Mouse (Mus musculus) megakaryocyte-erythroid progenitor cell, adult 5-6 weeks (primary cell): ENCODE data around the gene Wwox. TPM values are rescaled to one million over a fixed set of nuclear protein-coding genes. Genes with fewer than 3 reads are reported as not detected.

Experiments used
- ATAC-seq: replicated peaks from 2 replicates; pipeline ENCODE4 v1.8.0; 2016; ENCODE audit warnings: mild to moderate bottlenecking, inconsistent platforms; ENCODE audit not compliant: severe bottlenecking, poor library complexity, low FRiP score, low TSS enrichment
- total RNA-seq, 2 experiments: library from RNA; stranded (forward) in 1 of 2; stranded (reverse) in 1 of 2; fragments of 200-1000, 215-1000 nt in 1 of 2; fragments of >200 nt in 1 of 2; fragmentation: Nextera tagmentation in 1 of 2; gene quantifications; 2 replicates each; pipeline ENCODE4 v1.2.3; 2014 to 2017

The Wwox gene
- total RNA-seq, 2 experiments from 2014 or later = 8.5 to 28.7 TPM

DNA sequence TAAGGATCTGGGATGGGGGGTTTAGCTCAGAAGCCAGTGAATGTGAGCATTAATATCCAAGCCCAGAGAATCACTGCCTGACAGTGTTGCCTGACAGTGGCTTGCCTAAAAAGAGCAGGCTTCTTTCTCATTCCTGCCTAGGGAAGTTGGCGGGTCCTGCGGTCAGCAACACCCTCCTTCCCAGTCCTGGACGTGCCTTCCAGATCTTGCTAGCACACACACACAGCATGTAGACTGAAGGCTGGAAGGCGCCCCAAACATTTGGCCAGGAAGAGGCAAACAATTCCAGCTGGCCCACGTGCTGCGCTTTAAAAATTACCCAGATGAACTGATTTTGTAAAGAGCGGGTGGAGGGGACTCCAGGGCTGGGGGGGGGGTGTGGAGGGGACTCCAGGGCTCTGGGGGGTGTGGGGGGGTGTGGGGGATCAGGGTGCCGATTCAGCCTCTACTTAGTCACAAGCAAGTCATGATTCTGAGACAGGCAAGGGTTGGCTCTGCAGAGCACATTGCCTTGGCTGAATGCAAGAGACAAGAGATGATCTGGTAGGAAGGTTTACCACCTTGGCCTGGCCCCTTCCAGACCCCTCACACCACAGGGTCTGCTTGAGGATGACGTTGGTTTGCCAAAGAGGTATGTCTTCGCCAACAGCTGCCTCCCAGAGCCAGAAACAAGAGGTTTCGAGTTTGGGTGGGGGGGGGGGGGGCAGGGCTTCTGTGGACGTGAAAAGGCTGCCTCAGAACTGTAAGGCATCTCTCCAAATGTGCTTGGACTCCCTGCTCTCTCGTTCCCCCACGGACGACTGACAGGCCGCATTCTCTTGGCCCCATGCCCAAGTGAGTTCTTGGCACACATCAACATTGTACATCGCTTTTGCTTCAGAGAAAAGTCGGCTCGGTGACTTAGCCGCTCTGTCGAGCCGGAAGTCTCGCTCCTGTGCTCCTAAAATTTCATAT lies 334.3 kb downstream of the Wwox start:
- no peak for ATAC-seq

DNA sequence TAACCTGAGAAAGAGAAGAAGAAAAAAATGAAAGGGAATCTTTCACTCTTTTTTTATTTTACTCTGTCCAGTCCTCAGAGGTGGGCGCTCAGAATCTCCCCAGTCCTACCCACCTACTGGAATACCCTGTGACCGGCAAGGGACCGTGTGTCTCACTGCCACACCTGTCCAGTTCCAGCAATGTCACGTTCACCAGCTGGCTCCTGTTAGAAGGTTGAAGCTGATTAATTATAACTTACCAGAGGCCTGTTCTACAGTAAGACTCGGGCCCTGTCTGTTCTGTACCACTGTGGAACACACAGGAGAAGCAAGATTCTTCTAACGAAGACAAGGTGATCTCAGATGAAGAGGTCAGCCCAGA lies 334.9 kb downstream of the Wwox start:
- ATAC-seq = no peak

DNA sequence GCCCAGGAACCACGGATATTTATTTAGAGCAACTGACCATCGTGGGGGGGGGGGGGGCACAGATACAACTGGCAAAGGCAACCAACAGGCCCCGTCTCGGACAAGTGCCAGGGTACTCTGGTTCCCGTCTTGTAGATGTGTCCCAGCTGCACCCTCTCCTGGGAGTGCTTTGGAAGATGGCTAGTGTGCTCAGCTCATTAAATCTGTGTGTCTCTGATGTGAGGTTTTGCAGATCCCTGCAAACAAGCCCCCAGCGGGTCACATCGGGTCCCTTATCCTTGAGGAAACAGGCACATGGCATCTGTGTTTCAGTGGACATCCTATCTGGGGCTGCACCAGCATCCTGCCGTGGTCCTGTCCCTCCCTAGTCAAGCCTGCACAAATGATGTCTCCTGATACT lies 336.1 kb downstream of the Wwox start:
- no peak for ATAC-seq

DNA sequence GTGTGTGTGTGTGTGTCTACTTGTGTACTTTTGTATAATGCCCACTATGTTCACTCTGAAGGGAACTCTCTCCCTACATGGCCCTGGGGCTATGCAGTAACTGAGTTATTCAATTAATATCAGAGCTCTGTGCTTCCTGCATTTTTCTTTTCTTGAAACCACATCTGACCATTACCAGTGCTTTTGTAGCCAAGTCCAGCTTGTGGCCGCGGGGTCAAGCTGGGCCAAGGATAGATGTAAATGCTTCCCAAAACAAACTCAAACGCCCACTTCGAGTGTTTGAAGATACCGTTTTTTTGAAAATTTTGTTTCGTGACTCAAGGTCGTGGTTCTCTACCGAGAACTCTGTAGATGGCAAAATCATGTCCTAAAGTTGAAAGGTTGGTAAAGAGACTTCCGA lies 337.2 kb downstream of the Wwox start:
- no peak for ATAC-seq

DNA sequence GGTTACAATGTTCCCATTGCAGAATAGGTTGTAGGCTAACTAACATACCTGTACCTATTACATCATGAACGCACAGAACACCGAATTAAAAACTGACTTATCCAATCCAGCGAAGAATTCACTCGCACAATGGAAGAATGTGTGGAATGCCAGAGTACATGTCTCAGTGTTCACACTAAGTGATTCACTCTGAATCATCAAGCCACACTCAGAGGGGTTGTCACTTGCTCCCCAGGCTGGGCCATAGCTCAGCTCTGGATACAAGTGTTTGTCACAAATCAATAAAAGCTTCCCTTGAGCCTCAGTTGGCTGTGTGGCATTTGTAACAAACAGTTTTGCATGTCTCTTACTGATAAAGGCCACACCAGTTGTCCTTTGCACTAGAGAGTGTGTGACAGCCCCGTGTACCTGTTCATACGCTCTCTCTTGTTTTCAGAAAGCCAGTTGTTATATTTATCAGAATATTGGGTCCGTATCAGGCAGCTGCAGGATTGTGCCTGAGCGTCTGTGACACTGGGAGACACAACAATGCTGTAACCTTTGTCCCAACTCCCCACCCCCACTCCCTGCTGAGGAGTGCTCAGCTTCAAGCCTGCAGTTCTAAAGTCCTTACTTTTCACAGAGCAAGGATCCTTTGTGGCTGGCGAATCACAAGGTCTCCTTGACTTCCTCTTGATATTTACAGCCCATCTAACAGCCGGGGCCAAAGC lies 338.0 kb downstream of the Wwox start:
- no peak for ATAC-seq

DNA sequence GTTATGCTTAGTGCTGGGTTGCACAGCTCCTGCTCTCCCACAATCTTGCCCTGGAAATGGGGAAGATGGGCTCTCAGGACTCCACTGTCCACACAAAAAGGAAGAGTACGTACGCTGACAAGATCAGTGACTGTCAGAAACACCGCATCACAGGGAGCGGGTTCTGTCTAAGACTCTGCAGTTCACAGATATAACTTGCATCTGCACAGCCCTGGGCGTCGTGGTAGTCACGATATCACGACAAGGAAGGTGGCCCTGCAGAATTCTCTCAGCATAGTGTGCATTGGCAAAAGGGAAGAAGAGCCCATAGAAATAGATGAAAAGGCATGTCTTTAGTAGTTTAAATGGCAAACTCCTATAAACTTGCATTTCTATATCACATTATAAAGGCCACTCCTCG lies 339.5 kb downstream of the Wwox start:
- ATAC-seq = no peak

DNA sequence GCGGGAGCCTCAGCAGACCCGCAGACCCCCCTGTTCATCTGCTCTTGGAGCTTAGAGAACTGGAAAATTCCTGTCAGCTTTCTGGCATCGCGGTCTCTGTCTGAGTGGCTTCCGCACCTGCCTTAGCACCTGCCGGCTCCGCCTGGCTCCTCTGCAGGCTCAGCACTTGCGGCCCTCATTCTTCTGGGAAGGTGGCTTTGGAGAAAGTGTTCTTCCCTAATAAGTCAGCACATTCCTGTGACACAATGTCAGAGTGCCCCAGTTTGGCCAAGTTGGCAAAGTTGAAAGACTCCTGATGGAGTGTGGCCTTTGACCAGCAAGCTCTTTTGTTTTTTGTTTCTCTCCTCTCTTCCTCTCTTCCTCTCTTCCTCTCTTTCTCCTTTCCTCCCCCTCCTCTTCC lies 343.9 kb downstream of the Wwox start:
- no peak for ATAC-seq

DNA sequence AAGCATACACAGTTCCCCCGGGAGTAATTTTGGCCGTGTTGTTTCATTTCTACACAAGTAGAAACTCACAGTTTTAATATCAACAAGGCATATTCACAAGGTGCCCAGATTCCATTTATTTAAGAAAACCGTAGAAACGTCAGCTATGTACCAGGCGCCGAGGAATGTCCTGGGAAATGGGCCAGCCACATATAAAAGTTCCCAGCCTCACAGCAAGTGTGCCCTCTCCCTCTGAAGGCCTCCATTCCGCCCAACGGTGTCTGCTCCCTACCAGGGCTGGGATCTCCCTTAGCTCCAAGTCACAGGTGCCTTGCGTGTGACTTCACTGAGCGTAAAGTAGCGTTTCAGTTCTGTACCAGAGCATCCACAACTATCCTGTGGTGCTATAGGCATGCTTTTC lies 346.4 kb downstream of the Wwox start:
- ATAC-seq = no peak

DNA sequence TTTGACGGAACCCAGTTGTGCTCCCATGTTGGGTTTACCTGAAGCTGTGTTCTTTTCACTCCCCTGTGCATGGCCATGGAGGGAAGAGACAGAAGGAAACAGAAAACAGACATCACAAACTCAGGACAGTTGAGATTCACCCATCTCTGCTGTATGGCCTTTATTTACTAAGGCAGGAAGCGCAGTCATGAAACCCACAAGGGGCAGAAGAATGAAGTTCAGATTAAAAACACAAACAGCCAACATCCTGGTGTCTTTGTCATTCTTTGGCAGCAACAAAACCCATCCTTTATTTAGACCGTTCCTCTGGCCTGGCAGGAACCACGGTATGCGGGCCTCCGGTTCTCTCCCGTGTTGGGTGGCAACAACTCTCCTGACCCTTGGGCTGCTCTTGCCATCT lies 350.2 kb downstream of the Wwox start:
- ATAC-seq = no peak

DNA sequence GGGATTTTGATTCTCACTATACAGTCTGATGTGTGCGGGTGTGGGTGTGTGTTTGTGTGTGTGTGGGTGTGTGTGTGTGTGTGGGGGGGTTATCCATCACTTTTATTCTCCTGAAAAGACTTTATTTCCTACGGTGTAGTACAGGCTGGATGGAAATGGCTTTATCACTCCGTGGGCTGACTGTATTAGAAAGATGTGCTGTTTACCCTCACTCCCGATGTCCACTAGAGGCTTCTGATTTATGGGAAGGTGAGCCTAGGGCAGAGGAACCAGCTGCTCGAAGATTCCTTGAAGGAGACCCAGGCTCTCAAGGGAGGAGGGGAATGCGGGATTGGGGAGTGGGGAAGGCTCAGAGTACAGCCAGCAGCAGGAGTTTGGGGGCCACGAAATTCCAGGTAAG lies 351.3 kb downstream of the Wwox start:
- ATAC-seq = no peak

DNA sequence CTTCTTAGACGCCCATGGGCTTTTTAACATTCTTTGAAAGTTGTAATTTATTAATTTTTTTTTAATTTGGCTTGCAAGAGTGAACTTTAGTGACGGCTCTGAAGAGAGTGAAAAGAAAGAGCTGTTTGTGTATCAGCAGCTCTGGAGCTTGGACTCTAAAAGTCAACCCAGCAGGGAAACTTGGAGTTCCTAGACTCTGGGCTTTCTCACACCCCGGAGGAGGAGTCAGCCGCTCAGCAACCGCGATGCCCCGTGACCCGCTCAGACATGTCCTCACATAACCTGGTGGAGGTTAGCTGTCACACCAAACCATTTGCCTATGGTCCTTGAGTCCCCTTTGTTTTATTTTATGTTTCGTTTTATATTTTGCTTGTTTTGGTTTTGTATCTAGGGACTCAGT lies 354.2 kb downstream of the Wwox start:
- no peak for ATAC-seq

DNA sequence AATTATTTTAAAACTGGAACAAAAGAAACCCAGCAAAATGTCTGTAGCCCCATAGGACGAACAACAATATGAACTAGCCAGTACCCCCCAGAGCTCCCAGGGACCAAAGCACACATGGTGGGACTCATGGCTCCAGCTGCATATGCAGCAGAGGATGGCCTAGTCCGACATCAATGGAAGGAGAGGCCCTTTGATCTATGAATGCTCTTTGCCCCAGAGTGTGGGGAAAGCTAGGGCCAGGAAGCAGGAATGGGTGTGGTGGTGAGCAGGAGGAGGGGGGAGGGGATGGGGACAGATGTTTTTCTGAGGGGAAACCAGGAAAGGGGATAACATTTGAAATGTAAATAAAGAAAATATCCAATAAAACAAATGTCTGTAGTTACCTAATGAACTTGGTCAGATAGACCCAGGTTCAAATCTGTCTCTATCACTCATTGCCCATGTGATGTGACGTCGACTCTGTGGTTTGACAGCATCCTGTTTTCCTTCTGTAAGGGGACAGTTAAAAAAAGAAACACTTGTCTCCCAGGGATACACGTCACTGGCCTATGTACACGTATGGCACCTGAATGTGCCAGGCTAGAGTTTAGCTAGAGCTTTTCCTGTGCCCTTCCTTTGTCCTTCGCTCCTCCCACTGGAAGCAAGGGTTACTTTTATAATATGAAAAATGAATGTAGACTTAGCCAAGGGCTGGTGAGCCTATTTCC lies 362.1 kb downstream of the Wwox start:
- ATAC-seq = no peak

DNA sequence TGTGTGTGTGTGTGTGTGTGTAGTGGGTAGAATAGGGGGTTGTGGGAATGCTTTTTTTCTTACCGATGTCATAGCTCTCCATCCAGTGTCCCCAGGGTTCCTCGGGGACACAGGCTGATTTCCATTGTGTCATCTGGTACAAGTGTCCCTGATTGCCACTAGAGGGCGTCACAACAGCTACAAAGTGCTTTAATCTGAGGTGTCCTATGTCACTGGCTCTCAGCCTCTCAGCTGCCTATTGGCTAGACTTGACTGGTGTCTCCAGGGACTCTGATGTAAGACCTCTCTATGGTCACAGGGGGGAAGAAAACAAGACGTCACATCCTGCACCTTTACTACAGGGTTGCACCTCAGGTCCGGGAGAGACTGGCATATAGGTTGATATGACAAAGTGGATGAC lies 363.7 kb downstream of the Wwox start:
- peak; percentile 84 for ATAC-seq

DNA sequence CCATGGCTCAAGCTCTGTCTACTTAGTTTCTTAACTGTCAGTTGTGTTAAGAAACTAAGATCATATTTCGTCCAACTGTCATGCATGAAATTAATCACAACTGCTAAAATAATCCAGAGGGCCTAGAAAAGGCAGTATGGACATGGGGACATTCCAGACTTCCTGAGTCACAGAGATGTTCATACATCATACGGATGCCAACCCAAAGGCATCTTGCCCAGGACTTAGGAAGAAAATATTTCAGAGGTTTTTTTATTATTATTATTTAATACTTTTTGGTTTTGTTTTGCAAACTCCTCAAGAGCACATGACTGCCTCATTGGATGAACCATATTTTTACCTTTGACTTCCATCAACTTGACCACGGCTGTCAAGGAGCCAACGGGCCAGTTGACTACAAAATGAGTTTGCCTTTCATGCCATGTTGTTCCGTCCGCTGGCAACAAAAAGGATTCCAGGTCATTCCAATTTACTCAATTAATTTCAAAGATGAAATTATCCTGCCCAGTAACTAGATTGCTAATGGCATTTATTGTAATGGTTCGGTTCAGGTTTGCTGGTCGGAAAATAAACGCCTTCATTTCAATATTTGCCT lies 367.5 kb downstream of the Wwox start:
- ATAC-seq = no peak

DNA sequence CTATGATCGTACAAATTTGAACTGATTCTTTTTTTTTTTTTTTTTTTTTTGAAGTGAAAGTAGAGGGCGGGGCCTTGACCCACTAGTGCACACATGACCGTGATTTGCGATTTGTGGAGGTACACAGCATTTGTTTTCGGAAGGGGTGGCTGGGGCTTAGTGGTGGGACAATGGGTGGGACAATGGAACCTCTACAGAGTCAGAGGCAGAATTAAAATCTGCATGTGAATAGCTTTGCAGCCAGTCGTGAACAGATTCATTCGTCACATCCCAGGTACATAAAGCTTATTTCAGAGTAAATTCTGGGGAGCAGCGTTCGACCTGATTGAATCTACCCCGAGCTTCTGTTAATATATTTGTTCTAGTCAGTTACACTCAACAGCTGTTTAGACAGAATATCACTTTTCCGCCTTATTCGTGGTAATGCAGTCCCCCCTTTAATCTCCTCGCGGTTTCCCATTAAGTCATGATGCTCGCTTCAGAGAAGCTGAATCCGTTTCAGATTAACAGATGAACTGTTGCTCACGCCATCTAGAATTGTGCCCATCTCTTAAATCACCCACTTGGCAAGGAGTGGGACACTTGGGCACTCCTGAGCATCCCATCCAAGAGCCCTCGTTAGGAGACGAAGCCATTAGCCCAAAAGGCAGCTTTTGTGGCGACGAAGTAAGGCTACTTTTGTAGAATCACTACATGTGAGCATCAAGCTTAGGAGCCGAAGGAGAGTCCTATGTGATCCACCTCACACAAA lies 368.4 kb downstream of the Wwox start:
- ATAC-seq = no peak

DNA sequence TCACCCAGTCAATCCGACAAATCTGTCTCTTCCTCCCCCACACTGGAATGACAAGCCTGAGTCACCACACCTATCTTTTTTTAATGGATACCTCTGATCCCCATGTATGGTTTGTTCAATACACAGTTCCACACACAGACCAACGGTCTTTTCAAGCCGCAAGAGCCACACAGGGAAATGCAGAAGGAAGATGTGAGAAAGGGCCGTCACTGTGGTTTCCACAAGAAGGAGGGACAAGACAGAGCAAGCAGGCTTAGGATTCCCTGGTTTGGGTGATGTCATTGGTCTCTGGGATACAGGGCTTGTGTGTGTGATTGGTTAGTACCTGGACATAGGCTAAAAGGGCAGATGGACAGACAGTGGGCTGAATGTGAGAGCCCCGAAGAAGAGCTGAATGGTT lies 371.0 kb downstream of the Wwox start:
- ATAC-seq = no peak

DNA sequence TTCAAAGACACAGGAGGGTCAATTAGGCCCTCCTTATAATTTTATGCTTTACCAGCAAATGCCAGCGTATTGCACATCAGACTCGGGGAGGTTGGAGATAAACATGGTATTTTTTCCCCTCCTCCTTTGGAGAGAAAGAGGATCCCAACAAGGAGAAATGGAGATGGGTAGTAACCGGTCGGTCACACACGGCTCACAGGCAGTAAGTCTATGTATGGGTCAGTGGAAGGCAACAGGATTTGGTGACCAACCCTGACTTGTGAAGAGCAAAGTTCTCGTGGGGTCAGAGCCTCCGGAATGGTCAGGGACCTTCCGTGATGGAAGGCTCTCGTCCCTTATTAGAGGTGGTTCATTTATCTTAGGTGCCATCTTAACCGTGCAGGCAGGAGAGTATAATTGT lies 374.4 kb downstream of the Wwox start:
- ATAC-seq = no peak

DNA sequence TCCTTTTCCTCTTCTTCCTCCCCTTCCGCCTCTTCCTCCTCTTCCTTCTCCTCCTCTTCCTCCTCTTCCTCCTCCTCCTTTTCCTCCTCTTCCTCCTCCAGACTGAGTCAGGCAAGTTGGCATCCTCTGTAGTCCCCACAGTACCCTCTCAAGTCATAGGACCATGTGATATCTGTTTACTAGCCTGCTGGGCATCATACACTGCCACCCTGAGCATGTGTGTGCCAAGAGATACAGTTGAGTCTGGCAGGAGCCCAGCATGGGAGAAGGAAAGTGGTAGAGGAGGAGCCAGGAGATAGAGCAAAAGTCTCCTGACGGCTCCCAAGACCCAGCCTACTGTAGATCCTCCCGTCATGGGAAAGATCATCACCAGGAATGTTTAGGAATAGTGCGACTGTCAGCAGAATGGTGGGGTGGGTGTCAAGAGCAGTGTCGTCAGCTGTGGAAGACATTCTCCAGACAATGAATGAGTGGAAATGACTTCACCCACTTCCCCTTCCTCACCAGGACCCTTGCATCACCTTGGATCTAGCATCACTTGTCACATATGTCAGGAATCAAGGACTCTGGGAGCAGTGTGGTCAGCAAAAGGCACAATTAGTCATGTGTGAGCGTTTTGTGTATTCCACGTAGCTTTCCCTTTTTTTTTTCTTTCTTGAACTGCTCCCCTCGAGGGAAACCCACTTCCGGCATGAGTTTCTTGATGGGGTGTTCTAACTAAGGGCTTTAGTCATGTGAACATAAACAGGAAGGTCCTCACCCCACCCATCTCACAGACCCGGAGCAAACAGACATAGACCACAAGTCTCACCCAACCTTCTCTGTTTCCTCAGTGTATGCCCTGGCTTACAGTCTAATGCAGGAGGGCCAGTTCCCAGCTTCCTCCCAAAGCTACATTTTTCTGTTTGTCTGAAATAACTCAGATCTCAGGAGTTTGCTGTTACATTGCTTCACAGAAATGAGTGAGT lies 375.6 kb downstream of the Wwox start:
- peak; percentile 83 for ATAC-seq
